Mouse (Mus musculus): ENCODE measurements around the gene Tsks.

- TF ChIP-seq CTCF (IDR thresholded peaks at IDR 0.05; ENCODE audit: control insufficient read depth, insufficient read depth, low read length): no peak
- TF ChIP-seq POLR2A (IDR thresholded peaks at IDR 0.05; ENCODE audit: borderline replicate concordance, control insufficient read depth, low read depth, low read length): no peak
Measured at GRCm38 (mm10) chr7:44962831-44963230, 19.8 kb downstream of the Tsks start.

Measured in bone marrow, adult 2 months (tissue).